Mouse (Mus musculus): ENCODE data around the gene Btnl9. TPM values are rescaled to one million over a fixed set of nuclear protein-coding genes. Genes with fewer than 3 reads are reported as not detected.
A peak's percentile ranks its signal among the peaks of the same experiment; 100 is the strongest.
"Not testable (repeated sequence)": the region's sequence is repeated elsewhere in the genome, so short reads cannot be mapped to it uniquely, and the experiment has no call there.

Btnl9 gene
- polyA plus RNA-seq, 1 experiment from 2014 or later: 0.88 TPM

- H3K27me3 ChIP-seq (ENCODE audit: control insufficient read depth, insufficient read depth, low read length); H3K4me1 ChIP-seq (ENCODE audit: control insufficient read depth, insufficient read depth, low read length); H3K4me3 ChIP-seq (ENCODE audit: low read depth, low read length); H3K9me3 ChIP-seq (ENCODE audit: control insufficient read depth, low read length); H3K9ac ChIP-seq (ENCODE audit: low read length); ATAC-seq (ENCODE audit: insufficient number of reproducible peaks, low FRiP score, low TSS enrichment, low read depth); DNase-seq (ENCODE audit: low spot score); H3K27ac ChIP-seq (replicated peaks; ENCODE audit: low read depth, low read length); H3K4me2 ChIP-seq (ENCODE audit: low read depth, severe bottlenecking); H3K36me3 ChIP-seq (ENCODE audit: control insufficient read depth, insufficient read depth, low read length): not testable (repeated sequence)
- WGBS: 97% methylated on average over 6 of the region's 9 CpGs
These were observed 7.8 kb upstream of the Btnl9 start for GRCm38 (mm10) chr11:49194771-49195170.

GRCm38 (mm10) chr11:49191083-49191482 is 4.1 kb upstream of the Btnl9 start:
- H3K9ac ChIP-seq (ENCODE audit: low read length): no peak overlapping the region
- no peak overlapping the region for H3K4me2 ChIP-seq (ENCODE audit: low read depth, severe bottlenecking)
- H3K27ac ChIP-seq (replicated peaks; ENCODE audit: low read depth, low read length): no peak overlapping the region
- H3K9me3 ChIP-seq (ENCODE audit: control insufficient read depth, low read length): no peaks in the 10 kb centered on the region
- no peaks in the 10 kb centered on the region for H3K27me3 ChIP-seq (ENCODE audit: control insufficient read depth, insufficient read depth, low read length)
- no peak for DNase-seq (ENCODE audit: low spot score)
- 63% methylated on average over 2 of the region's 2 CpGs for WGBS
- ATAC-seq (ENCODE audit: insufficient number of reproducible peaks, low FRiP score, low TSS enrichment, low read depth): no peak
- H3K4me1 ChIP-seq (ENCODE audit: control insufficient read depth, insufficient read depth, low read length): no peaks in the 10 kb centered on the region
- H3K4me3 ChIP-seq (ENCODE audit: low read depth, low read length): no peak overlapping the region
- no peaks in the 10 kb centered on the region for H3K36me3 ChIP-seq (ENCODE audit: control insufficient read depth, insufficient read depth, low read length)

- Histone ChIP-seq H3K9ac (ENCODE audit: low read length) (no peak overlapping the region), H3K4me1 (ENCODE audit: control insufficient read depth, insufficient read depth, low read length) (no peaks in the 10 kb centered on the region), H3K4me2 (ENCODE audit: low read depth, severe bottlenecking) (no peak overlapping the region), H3K27ac (replicated peaks; ENCODE audit: low read depth, low read length) (no peak overlapping the region), H3K9me3 (ENCODE audit: control insufficient read depth, low read length) (no peaks in the 10 kb centered on the region), H3K4me3 (ENCODE audit: low read depth, low read length) (no peak overlapping the region), H3K27me3 (ENCODE audit: control insufficient read depth, insufficient read depth, low read length) (no peaks in the 10 kb centered on the region), H3K36me3 (ENCODE audit: control insufficient read depth, insufficient read depth, low read length) (no peaks in the 10 kb centered on the region)
- DNase-seq (ENCODE audit: low spot score) (peak; percentile 54), ATAC-seq (ENCODE audit: insufficient number of reproducible peaks, low FRiP score, low TSS enrichment, low read depth) (0 out of 2 replicates have a peak, but pooled peaks have one; percentile 54)
- WGBS: 8% methylated on average over 7 of the region's 7 CpGs
These were observed 2.8 kb upstream of the Btnl9 start for GRCm38 (mm10) chr11:49189737-49190136.

- Histone ChIP-seq H3K9ac (ENCODE audit: low read length) (no peak overlapping the region), H3K4me2 (ENCODE audit: low read depth, severe bottlenecking) (no peak overlapping the region), H3K9me3 (ENCODE audit: control insufficient read depth, low read length) (no peaks in the 10 kb centered on the region), H3K27ac (replicated peaks; ENCODE audit: low read depth, low read length) (no peak overlapping the region), H3K36me3 (ENCODE audit: control insufficient read depth, insufficient read depth, low read length) (no peaks in the 10 kb centered on the region), H3K4me1 (ENCODE audit: control insufficient read depth, insufficient read depth, low read length) (no peaks in the 10 kb centered on the region), H3K4me3 (ENCODE audit: low read depth, low read length) (no peak overlapping the region), H3K27me3 (ENCODE audit: control insufficient read depth, insufficient read depth, low read length) (no peaks in the 10 kb centered on the region)
- ATAC-seq (ENCODE audit: insufficient number of reproducible peaks, low FRiP score, low TSS enrichment, low read depth) (no peak), DNase-seq (ENCODE audit: low spot score) (no peak)
- WGBS: 79% methylated on average over 10 of the region's 10 CpGs
These were observed 742 bp upstream of the Btnl9 start for GRCm38 (mm10) chr11:49187701-49188100.

- H3K4me2 ChIP-seq (ENCODE audit: low read depth, severe bottlenecking): no peak overlapping the region
- DNase-seq (ENCODE audit: low spot score): no peak
- no peak overlapping the region for H3K27ac ChIP-seq (replicated peaks; ENCODE audit: low read depth, low read length)
- 83% methylated on average over 6 of the region's 6 CpGs for whole genome bisulfite sequencing
- H3K36me3 ChIP-seq (ENCODE audit: control insufficient read depth, insufficient read depth, low read length): no peaks in the 10 kb centered on the region
- ATAC-seq (ENCODE audit: insufficient number of reproducible peaks, low FRiP score, low TSS enrichment, low read depth): no peak
- no peaks in the 10 kb centered on the region for H3K9me3 ChIP-seq (ENCODE audit: control insufficient read depth, low read length)
- no peak overlapping the region for H3K4me3 ChIP-seq (ENCODE audit: low read depth, low read length)
- no peaks in the 10 kb centered on the region for H3K4me1 ChIP-seq (ENCODE audit: control insufficient read depth, insufficient read depth, low read length)
- no peak overlapping the region for H3K9ac ChIP-seq (ENCODE audit: low read length)
- no peaks in the 10 kb centered on the region for H3K27me3 ChIP-seq (ENCODE audit: control insufficient read depth, insufficient read depth, low read length)
These were observed 507 bp downstream of the Btnl9 start for GRCm38 (mm10) chr11:49186452-49186851.

GRCm38 (mm10) chr11:49183172-49183571 is 3.8 kb downstream of the Btnl9 start:
- Histone ChIP-seq H3K4me3 (ENCODE audit: low read depth, low read length) (no peak overlapping the region), H3K4me1 (ENCODE audit: control insufficient read depth, insufficient read depth, low read length) (no peaks in the 10 kb centered on the region), H3K27ac (replicated peaks; ENCODE audit: low read depth, low read length) (no peak overlapping the region), H3K4me2 (ENCODE audit: low read depth, severe bottlenecking) (no peak overlapping the region), H3K36me3 (ENCODE audit: control insufficient read depth, insufficient read depth, low read length) (no peaks in the 10 kb centered on the region), H3K9ac (ENCODE audit: low read length) (no peak overlapping the region), H3K9me3 (ENCODE audit: control insufficient read depth, low read length) (no peaks in the 10 kb centered on the region), H3K27me3 (ENCODE audit: control insufficient read depth, insufficient read depth, low read length) (no peaks in the 10 kb centered on the region)
- no peak for ATAC-seq (ENCODE audit: insufficient number of reproducible peaks, low FRiP score, low TSS enrichment, low read depth)
- DNase-seq (ENCODE audit: low spot score): no peak
- WGBS: 90% methylated on average over 1 of the region's 1 CpGs

- H3K4me3 ChIP-seq (ENCODE audit: low read depth, low read length); ATAC-seq (ENCODE audit: insufficient number of reproducible peaks, low FRiP score, low TSS enrichment, low read depth); H3K4me1 ChIP-seq (ENCODE audit: control insufficient read depth, insufficient read depth, low read length); DNase-seq (ENCODE audit: low spot score); H3K9ac ChIP-seq (ENCODE audit: low read length); H3K27me3 ChIP-seq (ENCODE audit: control insufficient read depth, insufficient read depth, low read length); H3K9me3 ChIP-seq (ENCODE audit: control insufficient read depth, low read length); H3K4me2 ChIP-seq (ENCODE audit: low read depth, severe bottlenecking); H3K36me3 ChIP-seq (ENCODE audit: control insufficient read depth, insufficient read depth, low read length); H3K27ac ChIP-seq (replicated peaks; ENCODE audit: low read depth, low read length): not testable (repeated sequence)
- WGBS: 75% methylated on average over 4 of the region's 4 CpGs
These were observed 10.7 kb downstream of the Btnl9 start for GRCm38 (mm10) chr11:49176047-49176779.

- Histone ChIP-seq H3K36me3 (ENCODE audit: control insufficient read depth, insufficient read depth, low read length) (no peaks in the 10 kb centered on the region), H3K27ac (replicated peaks; ENCODE audit: low read depth, low read length) (no peak overlapping the region), H3K4me2 (ENCODE audit: low read depth, severe bottlenecking) (no peak overlapping the region), H3K9me3 (ENCODE audit: control insufficient read depth, low read length) (no peaks in the 10 kb centered on the region), H3K9ac (ENCODE audit: low read length) (no peak overlapping the region), H3K27me3 (ENCODE audit: control insufficient read depth, insufficient read depth, low read length) (no peaks in the 10 kb centered on the region), H3K4me3 (ENCODE audit: low read depth, low read length) (no peak overlapping the region), H3K4me1 (ENCODE audit: control insufficient read depth, insufficient read depth, low read length) (no peaks in the 10 kb centered on the region)
- DNase-seq (ENCODE audit: low spot score): no peak
- WGBS: 89% methylated on average over 8 of the region's 8 CpGs
- ATAC-seq (ENCODE audit: insufficient number of reproducible peaks, low FRiP score, low TSS enrichment, low read depth): no peak
These were observed 11.6 kb downstream of the Btnl9 start for GRCm38 (mm10) chr11:49175345-49175744.

- no peak overlapping the region for H3K9ac ChIP-seq (ENCODE audit: low read length)
- no peaks in the 10 kb centered on the region for H3K9me3 ChIP-seq (ENCODE audit: control insufficient read depth, low read length)
- WGBS: 95% methylated on average over 4 of the region's 4 CpGs
- DNase-seq (ENCODE audit: low spot score) (no peak), ATAC-seq (ENCODE audit: insufficient number of reproducible peaks, low FRiP score, low TSS enrichment, low read depth) (no peak)
- no peak overlapping the region for H3K27ac ChIP-seq (replicated peaks; ENCODE audit: low read depth, low read length)
- peaks cover 11% of the 10 kb centered on the region for H3K27me3 ChIP-seq (ENCODE audit: control insufficient read depth, insufficient read depth, low read length)
- no peak overlapping the region for H3K4me2 ChIP-seq (ENCODE audit: low read depth, severe bottlenecking)
- peaks cover 5% of the 10 kb centered on the region; the same call in 1 of the 2 replicates for H3K4me1 ChIP-seq (ENCODE audit: control insufficient read depth, insufficient read depth, low read length)
- H3K4me3 ChIP-seq (ENCODE audit: low read depth, low read length): no peak overlapping the region
- no peaks in the 10 kb centered on the region for H3K36me3 ChIP-seq (ENCODE audit: control insufficient read depth, insufficient read depth, low read length)
These were observed 16.4 kb downstream of the Btnl9 start for GRCm38 (mm10) chr11:49170576-49170975.
